Mouse (Mus musculus) WW6 (cell line): ENCODE results near the gene Msh4.
A peak's percentile ranks its signal among the peaks of the same experiment; 100 is the strongest.
"Not testable (repeated sequence)": the region's sequence is repeated elsewhere in the genome, so short reads cannot be mapped to it uniquely, and the experiment has no call there.

Experiments used
- DNase-seq: peaks from one replicate; pipeline ENCODE4 v3.0.0-alpha.2; 2013; ENCODE audit warnings: low read depth, low spot score

Msh4 gene

GRCm38 (mm10) chr3:153911197-153911881 is 5.4 kb upstream of the Msh4 start:
- DNase-seq, result no peak

GRCm38 (mm10) chr3:153910489-153910888 is 4.6 kb upstream of the Msh4 start:
- no peak for DNase-seq

- DNase-seq, result no peak
Observed at GRCm38 (mm10) chr3:153908919-153909318, 3.0 kb upstream of the Msh4 start.

GRCm38 (mm10) chr3:153905251-153906135 is 445 bp downstream of the Msh4 start:
- peak; percentile 86 for DNase-seq

GRCm38 (mm10) chr3:153904586-153904985 is 1.4 kb downstream of the Msh4 start:
- no peak for DNase-seq

- DNase-seq, result no peak
Observed at GRCm38 (mm10) chr3:153902595-153902994, 3.3 kb downstream of the Msh4 start.

- DNase-seq, result no peak
Observed at GRCm38 (mm10) chr3:153901904-153902303, 4.0 kb downstream of the Msh4 start.

GRCm38 (mm10) chr3:153897216-153897615 is 8.7 kb downstream of the Msh4 start:
- no peak for DNase-seq

GRCm38 (mm10) chr3:153895454-153895853 is 10.5 kb downstream of the Msh4 start:
- no peak for DNase-seq

GRCm38 (mm10) chr3:153889188-153889781 is 16.7 kb downstream of the Msh4 start:
- no peak for DNase-seq

GRCm38 (mm10) chr3:153888141-153888540 is 17.8 kb downstream of the Msh4 start:
- no peak for DNase-seq

- DNase-seq, result no peak
Observed at GRCm38 (mm10) chr3:153886296-153886695, 19.6 kb downstream of the Msh4 start.

- no peak for DNase-seq
Observed at GRCm38 (mm10) chr3:153871396-153871795, 34.5 kb downstream of the Msh4 start.

GRCm38 (mm10) chr3:153867149-153868136 is 38.5 kb downstream of the Msh4 start:
- no peak for DNase-seq

- no peak for DNase-seq
Observed at GRCm38 (mm10) chr3:153864636-153865429, 41.1 kb downstream of the Msh4 start.

GRCm38 (mm10) chr3:153863816-153864215 is 42.1 kb downstream of the Msh4 start:
- no peak for DNase-seq

GRCm38 (mm10) chr3:153860392-153860791 is 45.5 kb downstream of the Msh4 start:
- not testable (repeated sequence) for DNase-seq

- DNase-seq, result no peak
Observed at GRCm38 (mm10) chr3:153858350-153859001, 47.5 kb downstream of the Msh4 start.

GRCm38 (mm10) chr3:153852266-153852665 is 53.7 kb downstream of the Msh4 start:
- DNase-seq, result no peak

- no peak for DNase-seq
Observed at GRCm38 (mm10) chr3:153850759-153851158, 55.2 kb downstream of the Msh4 start.
